Mouse (Mus musculus) embryo, embryonic 11 days (tissue): ENCODE data around the gene Aak1.

Experiments used
- DNase-seq: peaks from one replicate; pipeline ENCODE4 v3.0.0-alpha.2; 2015

The Aak1 gene

DNA sequence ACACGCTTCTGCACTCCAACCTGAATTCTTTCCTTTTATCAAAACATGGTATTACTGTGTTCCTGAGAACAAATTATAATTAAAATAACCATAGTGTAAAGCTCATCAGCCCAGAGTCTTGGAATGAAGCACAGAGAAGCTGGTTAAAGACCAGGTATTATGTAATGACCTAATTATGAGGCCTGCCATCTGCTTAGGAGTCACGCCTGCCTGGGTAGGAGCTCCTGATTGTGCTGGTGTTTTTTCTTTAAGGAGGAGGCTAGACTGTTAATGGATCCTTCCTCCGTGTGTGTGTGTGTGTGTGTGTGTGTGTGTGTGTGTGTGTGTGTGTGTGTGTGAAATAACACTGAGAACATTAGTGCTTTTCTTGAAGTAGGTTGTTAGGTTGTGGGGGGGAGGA lies 49.7 kb downstream of the Aak1 start:
- DNase-seq = no peak

DNA sequence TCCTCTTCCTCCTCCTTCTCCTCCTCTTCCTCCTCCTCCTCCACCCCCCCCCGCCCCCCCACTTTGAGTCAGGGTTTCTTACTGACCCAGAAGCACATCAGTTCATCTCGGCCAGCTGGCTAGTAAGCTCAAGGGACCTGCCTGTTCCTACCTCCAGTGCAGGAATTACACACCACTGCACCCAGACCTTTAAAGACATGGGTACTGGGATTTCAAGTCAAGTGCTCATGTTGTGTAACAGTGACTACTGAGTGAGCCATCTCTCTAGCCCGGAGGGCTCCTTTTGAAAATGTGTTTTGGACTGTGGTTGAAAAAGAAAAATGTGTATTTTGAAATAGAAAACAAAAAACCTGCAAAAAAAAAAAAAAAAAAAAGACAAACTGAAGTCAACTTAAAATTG lies 50.6 kb downstream of the Aak1 start:
- DNase-seq = no peak

GRCm38 (mm10) chr6:86900546-86900945 lies 51.2 kb downstream of the Aak1 start:
- no peak for DNase-seq

DNA sequence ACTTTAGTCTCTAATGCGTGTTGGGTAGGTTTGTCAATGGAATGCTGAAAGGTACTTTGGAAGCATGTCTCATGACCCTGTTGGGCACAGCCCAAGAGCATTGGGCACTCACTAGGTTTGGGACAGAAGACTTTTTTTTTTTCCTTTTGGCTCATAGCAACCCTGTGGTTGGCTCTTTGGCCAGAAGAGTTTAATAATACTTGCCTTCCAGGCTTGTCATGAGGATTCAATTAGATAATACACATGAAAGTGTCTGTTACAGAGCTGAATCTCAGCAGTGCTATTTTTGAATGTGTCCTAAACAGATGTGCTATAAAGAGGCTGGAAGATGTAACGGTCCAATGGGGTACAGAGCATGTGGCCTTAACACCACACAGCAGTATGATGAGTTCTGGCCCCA lies 56.2 kb downstream of the Aak1 start:
- DNase-seq = no peak

DNA sequence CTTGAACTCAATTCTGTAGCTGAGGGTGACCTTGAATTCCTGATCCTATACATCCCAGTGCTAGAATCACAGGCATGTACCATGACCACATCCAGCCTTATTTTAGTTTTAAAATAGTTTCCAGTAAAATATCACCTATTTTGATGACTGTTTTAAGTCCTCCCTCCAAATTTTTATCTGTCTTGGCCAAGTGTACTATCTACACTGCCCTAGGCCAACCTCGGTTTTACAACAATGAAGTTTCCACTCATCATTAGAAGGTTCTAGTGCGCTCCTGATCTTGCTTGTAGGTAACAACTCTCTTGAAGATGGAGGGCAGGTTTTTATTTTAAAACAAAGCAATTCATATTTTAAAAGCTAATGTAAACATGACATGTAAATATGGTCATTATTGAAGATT lies 57.9 kb downstream of the Aak1 start:
- no peak for DNase-seq

DNA sequence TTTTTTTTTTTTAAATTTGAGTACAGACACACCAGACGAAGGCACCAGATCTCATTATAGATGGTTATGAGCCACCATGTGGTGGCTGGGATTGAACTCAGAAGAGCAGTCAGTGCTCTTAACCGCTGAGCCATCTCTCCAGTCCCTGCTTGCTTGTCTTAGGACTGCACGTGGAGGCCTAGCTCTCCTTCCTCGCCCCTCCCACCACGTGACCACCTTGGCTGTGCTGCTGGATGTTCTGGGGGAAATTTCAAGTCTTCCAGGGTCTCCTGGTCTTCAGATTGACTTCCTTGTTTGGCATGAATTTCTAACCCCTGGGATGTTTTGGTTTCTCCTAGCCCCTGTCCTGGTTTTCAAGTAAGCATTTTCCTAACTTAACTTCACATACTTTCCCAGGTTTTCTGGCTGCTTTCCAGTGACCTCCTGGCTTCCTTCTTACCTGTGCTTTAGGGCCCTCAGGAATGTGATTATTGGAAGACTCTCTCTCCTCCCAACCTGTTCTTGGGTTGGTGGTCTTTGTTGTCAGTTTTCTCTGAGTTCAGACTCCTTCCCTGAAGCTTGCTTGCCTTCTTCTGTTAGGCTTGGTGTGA lies 59.3 kb downstream of the Aak1 start:
- no peak for DNase-seq

GRCm38 (mm10) chr6:86909881-86910280 lies 60.6 kb downstream of the Aak1 start:
- no peak for DNase-seq

DNA sequence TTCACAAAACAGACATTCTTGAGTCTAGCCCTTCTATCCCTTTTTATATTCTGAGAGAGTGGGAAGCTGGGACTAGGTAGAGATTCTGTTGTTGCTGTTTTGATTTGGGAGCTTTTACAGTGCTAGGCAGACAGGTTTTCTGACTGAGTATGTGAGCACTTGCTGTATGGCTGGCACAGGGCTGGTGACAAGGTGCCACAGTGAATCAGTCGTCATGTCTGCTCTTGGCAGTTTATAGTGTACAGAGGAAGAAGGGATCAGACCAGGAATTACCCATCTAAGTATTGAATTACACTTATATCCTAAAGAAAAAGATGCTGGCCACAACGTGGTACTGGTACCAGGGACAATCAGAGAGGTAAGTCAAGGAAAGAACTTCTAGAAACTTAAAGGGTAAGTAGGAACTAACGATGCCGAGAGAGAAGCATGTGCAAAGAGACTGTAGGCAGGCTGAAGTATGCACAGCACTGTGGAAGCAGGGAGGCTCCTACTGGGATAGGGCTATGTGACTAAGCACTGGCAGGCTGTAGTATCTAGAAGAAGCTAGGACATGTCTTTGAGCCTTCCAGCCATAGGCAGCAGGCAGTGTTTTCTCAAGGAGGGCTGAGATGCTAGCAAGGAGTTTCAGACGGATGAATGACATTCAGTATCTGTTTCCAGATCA lies 67.0 kb downstream of the Aak1 start:
- DNase-seq = no peak

DNA sequence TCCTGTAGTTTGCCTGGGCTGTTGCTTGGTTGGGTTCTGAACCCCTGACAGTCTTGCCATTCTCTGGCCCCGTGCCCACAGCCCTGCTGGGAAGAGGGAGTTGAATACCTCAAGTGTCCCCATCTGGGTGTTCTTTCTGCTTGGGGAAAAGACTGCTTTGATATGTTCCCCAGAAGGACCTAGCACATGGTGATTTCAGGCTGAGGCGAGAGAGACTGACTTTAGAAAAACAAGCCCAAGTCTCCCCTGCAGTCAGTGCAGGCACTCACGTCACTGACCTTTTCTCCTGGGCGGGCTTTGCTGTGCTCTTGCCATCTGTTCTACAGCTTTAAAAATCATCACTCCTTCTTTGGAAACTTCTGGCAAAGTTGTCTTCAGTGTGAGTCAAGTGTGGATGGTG lies 67.9 kb downstream of the Aak1 start:
- DNase-seq = no peak

GRCm38 (mm10) chr6:86918058-86918835 lies 68.9 kb downstream of the Aak1 start:
- DNase-seq = no peak

GRCm38 (mm10) chr6:86921880-86922279 lies 72.6 kb downstream of the Aak1 start:
- DNase-seq = peak; percentile 72

GRCm38 (mm10) chr6:86924746-86925145 lies 75.4 kb downstream of the Aak1 start:
- no peak for DNase-seq

DNA sequence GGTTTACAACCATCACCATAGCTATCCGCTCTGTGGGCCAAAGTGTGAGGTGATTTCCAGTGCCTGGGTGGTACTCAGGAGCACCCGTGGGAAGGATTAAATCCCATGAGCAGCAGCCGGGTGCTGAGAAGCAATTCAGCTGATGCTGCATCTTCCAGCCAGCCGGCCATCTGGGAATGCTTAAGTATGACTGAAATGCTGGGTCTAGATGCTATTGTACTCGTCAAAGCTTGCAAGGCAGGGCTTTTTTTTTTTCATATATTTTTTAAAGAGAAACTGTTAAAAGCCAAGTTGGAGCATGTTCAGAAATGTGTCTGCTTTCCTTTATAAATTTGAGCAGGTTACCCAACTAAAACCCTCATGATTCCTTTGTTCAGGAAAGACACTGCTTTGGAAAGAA lies 85.2 kb downstream of the Aak1 start:
- peak; percentile 41 for DNase-seq

GRCm38 (mm10) chr6:86939797-86940196 lies 90.5 kb downstream of the Aak1 start:
- DNase-seq = no peak

GRCm38 (mm10) chr6:86940966-86941365 lies 91.6 kb downstream of the Aak1 start:
- DNase-seq = no peak

DNA sequence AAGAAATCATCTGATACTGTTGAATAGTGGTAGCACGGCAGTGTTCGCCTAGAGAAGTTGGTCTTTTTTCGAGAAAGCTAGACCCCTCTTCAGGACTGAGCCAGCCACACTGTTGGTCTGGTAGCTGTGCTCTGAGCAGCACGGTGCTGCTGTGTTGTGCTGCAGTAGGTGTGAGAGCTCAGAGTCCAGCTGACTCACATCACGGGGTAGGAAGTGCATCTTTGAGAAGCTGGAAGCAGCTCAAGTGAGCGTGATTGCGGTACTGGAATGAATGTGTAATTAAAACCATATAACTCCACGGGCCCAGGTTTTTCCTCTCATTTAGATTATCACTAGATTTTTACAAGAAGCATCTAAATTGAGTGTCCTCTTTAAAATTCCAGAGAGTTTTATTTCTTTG lies 97.8 kb downstream of the Aak1 start:
- no peak for DNase-seq

GRCm38 (mm10) chr6:86948746-86949145 lies 99.4 kb downstream of the Aak1 start:
- DNase-seq = no peak

DNA sequence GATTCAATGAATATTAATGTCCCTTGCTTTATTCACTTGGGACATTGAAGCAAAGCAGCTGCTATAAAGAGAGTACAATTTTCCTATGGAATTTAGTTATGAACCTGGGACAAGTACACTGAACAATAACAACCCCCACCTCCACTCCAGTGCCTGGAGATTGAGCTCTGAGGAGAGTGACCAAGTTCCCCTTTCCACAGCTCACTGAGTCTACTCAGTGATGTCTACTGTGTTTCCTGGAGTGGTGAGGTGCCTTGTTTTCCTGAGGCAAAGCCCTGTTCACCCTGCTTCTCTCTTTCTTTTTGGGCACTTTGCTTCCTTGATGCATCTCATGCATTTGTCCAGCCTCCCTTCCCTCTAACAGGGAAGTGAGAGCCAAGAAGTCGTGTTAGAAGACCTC lies 100.8 kb downstream of the Aak1 start:
- no peak for DNase-seq

DNA sequence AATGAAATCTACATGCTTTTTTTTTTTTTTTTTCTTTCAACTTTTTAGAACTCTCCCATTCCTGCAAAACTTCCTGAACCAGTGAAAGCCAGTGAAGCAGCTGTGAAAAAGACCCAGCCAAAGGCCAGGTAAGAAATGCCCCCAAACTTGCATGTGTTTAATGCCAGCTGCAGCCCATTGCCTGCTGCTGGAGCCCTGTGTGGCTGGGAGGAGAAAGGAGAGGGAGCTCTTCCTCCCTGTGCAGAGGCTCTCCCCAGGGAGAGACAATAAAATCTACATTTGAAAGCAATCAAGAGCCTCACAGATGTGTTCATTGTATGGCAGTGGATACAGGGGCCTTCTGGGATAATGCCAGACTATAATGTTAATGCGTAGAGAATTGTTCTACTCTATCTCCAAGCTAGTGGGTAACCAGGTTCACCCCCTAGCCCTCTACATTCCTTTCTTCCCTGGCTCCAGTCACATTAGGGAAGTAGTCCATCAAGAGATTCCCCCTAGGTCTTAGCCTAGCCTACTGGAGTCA lies 101.5 kb downstream of the Aak1 start:
- no peak for DNase-seq

GRCm38 (mm10) chr6:86955741-86956140 lies 106.4 kb downstream of the Aak1 start:
- no peak for DNase-seq

DNA sequence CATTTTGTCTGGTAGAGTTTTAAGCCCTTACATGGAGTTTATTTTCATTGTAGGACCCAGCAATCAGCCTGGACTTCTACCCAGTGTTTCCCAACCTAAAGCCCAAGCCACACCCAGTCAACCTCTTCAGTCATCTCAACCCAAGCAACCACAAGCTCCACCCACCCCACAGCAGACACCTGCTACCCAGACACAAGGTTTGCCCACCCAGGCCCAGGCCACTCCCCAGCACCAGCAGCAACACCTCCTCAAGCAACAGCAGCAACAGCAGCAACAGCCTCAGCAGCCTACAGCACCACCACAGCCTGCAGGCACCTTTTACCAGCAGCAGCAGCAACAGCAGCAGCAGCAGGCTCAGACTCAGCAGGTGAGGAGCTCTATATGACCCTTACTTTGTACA lies 106.9 kb downstream of the Aak1 start:
- DNase-seq = no peak

- no peak for DNase-seq
Measured at GRCm38 (mm10) chr6:86959006-86959405, 109.7 kb downstream of the Aak1 start.

DNA sequence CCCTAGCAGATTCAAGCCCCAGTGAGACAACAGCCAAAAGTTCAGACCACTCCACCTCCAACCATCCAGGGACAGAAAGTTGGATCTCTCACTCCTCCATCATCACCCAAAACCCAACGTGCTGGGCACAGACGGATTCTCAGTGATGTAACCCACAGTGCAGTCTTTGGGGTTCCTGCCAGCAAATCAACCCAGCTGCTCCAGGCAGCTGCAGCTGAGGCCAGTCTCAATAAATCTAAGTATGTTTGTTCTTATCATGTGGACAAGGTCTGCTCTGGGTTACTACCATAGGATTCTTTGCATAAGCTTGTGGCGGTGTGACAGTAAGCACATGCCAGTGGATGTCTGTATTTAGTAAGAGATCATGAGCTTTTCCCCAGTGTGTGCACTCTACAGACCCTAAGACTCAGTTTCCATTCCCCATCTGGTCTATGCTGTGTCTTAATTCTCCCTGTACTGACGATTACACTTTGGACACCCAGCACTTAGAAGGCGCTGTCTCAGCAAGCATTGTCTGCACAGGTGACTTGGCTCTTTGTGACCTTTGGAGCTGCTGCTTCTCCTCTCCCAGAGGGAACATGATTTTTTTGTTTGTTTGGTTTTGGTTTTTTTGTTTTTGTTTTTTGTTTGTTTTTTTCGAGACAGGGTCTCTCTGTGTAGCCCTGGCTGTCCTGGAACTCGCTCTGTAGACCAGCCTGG lies 114.8 kb downstream of the Aak1 start:
- DNase-seq = no peak
